Mouse (Mus musculus): ENCODE measurements around the gene Gm973.

DNA sequence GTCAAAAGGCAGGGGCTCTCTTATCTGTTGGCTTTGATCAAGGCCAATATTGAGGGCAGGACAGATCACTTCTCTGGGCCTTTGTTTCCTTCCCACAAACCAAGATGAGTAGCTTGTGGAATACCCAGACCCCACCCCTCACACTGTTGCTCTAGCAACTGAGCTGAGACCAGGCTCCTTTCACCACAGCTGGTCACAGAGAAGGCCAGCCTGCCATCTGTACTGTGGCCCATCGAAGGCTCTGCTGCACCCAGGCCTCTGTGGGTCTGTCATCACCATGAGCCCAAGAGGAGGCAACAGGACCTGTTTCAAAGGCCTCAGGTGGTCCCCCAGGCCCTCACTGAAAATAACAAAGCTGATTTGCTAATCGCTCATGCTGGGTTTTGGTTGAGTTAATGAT lies 99.0 kb downstream of the Gm973 start:
- TF ChIP-seq CTCF (IDR thresholded peaks at IDR 0.05; ENCODE audit: borderline replicate concordance, insufficient read depth, low read depth, low read length) (no peak), POLR2A (IDR thresholded peaks at IDR 0.05; ENCODE audit: borderline replicate concordance, insufficient read depth, low read length) (no peak)

All from cerebellum, adult 2 months (tissue).